Mouse (Mus musculus) heart, embryonic 13.5 days (tissue): ENCODE measurements at regions not wholly inside any gene's neighbourhood (a gene's known extent, or its start where the extent isn't known, plus 50 kb on each side); places are given as distances from the start of the nearest gene placed in this dataset.
"Not testable (repeated sequence)": the region's sequence is repeated elsewhere in the genome, so short reads cannot be mapped to it uniquely, and the experiment has no call there.

ENCODE experiments used
- ATAC-seq: fragments of 200-750 bp; cut with Nextera tagmentation; 2 replicates; pipeline ENCODE4 v1.8.0; 2017; ENCODE audit warnings: moderate TSS enrichment; ENCODE audit not compliant: insufficient number of reproducible peaks, low FRiP score, low TSS enrichment; ENCODE audit errors: extremely low read depth
- H3K27ac ChIP-seq: fragments of 300-500 bp; sonication (generic); replicated peaks from 2 replicates; pipeline ENCODE4 v1.5.1; 2015; ENCODE audit warnings: moderate library complexity, mild to moderate bottlenecking, inconsistent platforms
- H3K27me3 ChIP-seq: fragments of 300-500 bp; sonication (generic); replicated peaks from 2 replicates; pipeline ENCODE4 v1.6.1; 2015; ENCODE audit warnings: mild to moderate bottlenecking, inconsistent platforms
- H3K36me3 ChIP-seq: fragments of 300-500 bp; sonication (generic); 2 replicates; pipeline ENCODE4 v1.6.1; 2015; ENCODE audit warnings: mild to moderate bottlenecking, inconsistent platforms
- H3K4me1 ChIP-seq: fragments of 300-500 bp; sonication (generic); 2 replicates; pipeline ENCODE4 v1.6.1; 2015; ENCODE audit warnings: inconsistent platforms
- H3K4me2 ChIP-seq: fragments of 300-500 bp; sonication (generic); 2 replicates; pipeline ENCODE4 v1.6.1; 2015; ENCODE audit warnings: inconsistent platforms, mild to moderate bottlenecking, moderate library complexity
- H3K4me3 ChIP-seq: fragments of 300-500 bp; sonication (generic); 2 replicates; pipeline ENCODE4 v1.5.1; 2015; ENCODE audit warnings: moderate library complexity, mild to moderate bottlenecking, inconsistent platforms
- H3K9ac ChIP-seq: fragments of 300-500 bp; sonication (generic); 2 replicates; pipeline ENCODE4 v1.6.1; 2015; ENCODE audit warnings: inconsistent platforms, mild to moderate bottlenecking, moderate library complexity
- H3K9me3 ChIP-seq: fragments of 300-500 bp; sonication (generic); 2 replicates; pipeline ENCODE4 v1.6.1; 2016; ENCODE audit warnings: inconsistent platforms
- WGBS: fragments of 180-500 bp; shearing (Covaris S2); methylation state at CpG from one replicate; pipeline ENCODE4 v1.1.7; 2015; ENCODE audit warnings: mixed read lengths; 5-methylcytosine and 5-hydroxymethylcytosine counted together

DNA sequence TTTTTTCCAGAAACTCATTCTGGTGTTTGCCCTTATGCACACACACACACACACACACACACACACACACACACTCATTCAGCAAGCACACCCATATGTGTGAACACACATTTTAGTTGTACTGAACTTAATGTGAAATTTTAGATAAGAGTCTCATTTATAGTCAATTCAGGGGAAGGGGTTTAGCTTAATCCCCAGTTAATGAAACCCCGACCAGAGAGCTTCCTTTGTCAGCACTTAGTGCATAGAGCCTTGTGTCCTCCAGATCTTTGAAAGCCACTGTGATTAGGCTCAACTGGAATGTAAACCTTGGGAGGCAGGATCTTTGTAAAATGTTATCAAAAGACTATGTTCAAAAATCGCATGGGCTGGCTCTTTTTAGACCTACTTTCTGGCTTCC, 53.4 kb downstream of the Rps12 start:
- Histone ChIP-seq H3K36me3 (no peaks in the 10 kb centered on the region), H3K27ac (no peak overlapping the region), H3K4me1 (no peaks in the 10 kb centered on the region), H3K4me3 (no peak overlapping the region), H3K9me3 (no peaks in the 10 kb centered on the region), H3K9ac (no peak overlapping the region), H3K4me2 (no peak overlapping the region), H3K27me3 (no peaks in the 10 kb centered on the region)
- WGBS = 47% methylated on average over 2 of the region's 2 CpGs
- ATAC-seq = no peak

DNA sequence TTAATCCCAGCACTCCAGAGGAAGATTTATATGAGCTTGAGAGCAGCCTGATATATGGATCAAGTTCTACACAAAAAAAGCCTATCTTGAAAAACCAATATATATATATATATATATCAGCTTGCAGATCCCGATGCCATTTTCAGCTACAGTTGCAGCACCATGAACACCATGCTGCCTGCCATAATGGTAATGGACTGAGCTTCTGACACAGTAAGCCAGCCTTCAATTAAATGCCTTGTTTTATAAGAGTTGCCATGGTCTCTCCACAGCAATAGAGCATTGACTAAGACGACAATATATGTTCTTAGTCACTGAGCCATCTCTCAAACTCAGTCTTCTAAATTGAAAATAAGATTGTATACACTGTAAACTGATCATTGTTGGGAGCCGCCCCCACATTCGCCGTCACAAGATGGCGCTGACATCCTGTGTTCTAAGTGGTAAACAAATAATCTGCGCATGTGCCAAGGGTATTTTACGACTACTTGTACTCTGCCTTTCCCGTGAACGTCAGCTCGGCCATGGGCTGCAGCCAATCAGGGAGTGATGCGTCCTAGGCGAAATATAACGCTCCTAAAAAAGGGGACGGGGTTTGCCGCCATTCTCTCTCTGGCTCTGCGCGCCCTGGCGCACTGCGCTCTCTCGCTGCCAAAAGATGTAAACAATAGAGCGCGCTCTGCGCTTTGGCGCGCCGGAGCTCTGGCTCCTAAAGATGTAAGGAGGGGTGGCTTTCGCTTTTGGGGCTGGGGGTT, 60.9 kb downstream of the Rps12 start:
- Histone ChIP-seq H3K4me3 (peak overlapping the region; percentile 22; the same call in 1 of the 2 replicates), H3K4me2 (peak overlapping the region; percentile 11; the same call in 1 of the 2 replicates)
- WGBS = 81% methylated on average over 26 of the region's 28 CpGs
- not testable (repeated sequence) for H3K9ac ChIP-seq, ATAC-seq, H3K36me3 ChIP-seq, H3K27me3 ChIP-seq, H3K9me3 ChIP-seq, H3K4me1 ChIP-seq, H3K27ac ChIP-seq

DNA sequence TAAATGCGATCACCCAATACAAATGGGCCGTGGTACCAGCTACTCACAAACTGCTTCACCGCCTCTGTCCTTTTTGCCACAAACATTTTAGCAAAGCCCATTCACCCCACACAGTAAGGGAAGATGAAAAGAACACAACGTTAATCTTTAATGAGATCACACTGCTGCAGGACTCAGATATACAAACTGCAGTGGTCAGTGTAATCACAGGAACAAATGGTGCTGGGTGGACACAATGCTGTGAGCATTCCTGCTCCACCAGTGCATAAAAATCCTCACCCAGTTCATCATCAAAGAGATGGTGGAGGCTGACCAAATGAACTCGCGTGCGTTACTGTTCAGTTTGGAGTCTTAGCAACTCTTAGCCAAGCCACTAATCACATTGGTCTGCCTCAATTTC, 69.0 kb downstream of the Rps12 start:
- no peaks in the 10 kb centered on the region for H3K36me3 ChIP-seq
- no peaks in the 10 kb centered on the region for H3K27me3 ChIP-seq
- WGBS = 79% methylated on average over 7 of the region's 7 CpGs
- ATAC-seq = no peak
- no peak overlapping the region for H3K4me3 ChIP-seq
- H3K9me3 ChIP-seq = 0 out of 2 replicates have a peak, but pooled peaks cover 6% of the 10 kb centered on the region
- H3K4me2 ChIP-seq = no peak overlapping the region
- H3K9ac ChIP-seq = no peak overlapping the region
- H3K4me1 ChIP-seq = no peaks in the 10 kb centered on the region
- H3K27ac ChIP-seq = no peak overlapping the region

DNA sequence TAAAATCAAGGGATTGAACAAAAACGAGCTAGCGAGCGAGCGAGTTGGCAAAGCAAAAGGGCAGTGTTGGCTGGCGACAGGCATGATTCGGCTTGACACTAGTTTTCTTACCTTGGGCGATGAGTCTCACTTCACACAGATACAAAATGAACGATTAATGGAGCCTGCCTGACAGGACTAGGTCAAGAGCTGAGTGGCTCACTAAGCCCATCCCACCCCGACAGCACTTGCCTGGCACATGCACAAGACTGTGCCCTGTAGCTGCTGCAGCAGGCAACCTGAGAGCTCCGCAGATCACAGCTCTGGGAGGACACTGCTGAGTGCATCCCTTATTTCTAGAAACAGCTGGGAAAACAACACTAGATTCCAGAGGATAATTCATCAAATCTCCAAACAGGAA, 71.6 kb downstream of the Rps12 start:
- no peak for ATAC-seq

DNA sequence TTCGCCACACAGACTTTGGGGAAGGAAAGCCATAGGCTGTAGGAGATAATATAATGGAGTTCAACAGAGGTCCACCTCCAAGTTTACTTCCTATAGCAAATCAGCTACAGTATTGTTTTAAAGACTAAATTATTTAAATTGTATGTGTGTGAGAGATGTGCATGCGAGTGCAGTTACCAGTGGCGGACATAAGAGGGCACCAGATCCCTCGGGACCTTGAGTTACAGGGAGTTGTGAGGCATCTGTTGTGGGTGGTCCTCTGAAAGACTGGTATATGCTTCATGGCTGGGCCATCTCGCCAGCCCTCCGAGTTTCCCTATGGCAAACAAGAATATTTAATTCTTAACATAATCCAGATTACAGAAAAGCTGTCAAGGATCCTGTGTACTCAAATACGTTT, 72.0 kb downstream of the Rps12 start:
- Histone ChIP-seq H3K27ac (no peak overlapping the region), H3K4me1 (no peaks in the 10 kb centered on the region), H3K9me3 (0 out of 2 replicates have a peak, but pooled peaks cover 6% of the 10 kb centered on the region), H3K9ac (no peak overlapping the region), H3K27me3 (no peaks in the 10 kb centered on the region), H3K4me2 (no peak overlapping the region), H3K36me3 (no peaks in the 10 kb centered on the region), H3K4me3 (no peak overlapping the region)
- WGBS = 86% methylated on average over 7 of the region's 7 CpGs
- no peak for ATAC-seq

More for the DNA sequence above, 71.6 kb downstream of the Rps12 start:
- Histone ChIP-seq H3K4me3 (no peak overlapping the region), H3K36me3 (no peaks in the 10 kb centered on the region), H3K9me3 (0 out of 2 replicates have a peak, but pooled peaks cover 6% of the 10 kb centered on the region), H3K27me3 (no peaks in the 10 kb centered on the region), H3K9ac (no peak overlapping the region), H3K4me1 (no peaks in the 10 kb centered on the region), H3K4me2 (no peak overlapping the region), H3K27ac (no peak overlapping the region)
- 81% methylated on average over 10 of the region's 10 CpGs for WGBS

DNA sequence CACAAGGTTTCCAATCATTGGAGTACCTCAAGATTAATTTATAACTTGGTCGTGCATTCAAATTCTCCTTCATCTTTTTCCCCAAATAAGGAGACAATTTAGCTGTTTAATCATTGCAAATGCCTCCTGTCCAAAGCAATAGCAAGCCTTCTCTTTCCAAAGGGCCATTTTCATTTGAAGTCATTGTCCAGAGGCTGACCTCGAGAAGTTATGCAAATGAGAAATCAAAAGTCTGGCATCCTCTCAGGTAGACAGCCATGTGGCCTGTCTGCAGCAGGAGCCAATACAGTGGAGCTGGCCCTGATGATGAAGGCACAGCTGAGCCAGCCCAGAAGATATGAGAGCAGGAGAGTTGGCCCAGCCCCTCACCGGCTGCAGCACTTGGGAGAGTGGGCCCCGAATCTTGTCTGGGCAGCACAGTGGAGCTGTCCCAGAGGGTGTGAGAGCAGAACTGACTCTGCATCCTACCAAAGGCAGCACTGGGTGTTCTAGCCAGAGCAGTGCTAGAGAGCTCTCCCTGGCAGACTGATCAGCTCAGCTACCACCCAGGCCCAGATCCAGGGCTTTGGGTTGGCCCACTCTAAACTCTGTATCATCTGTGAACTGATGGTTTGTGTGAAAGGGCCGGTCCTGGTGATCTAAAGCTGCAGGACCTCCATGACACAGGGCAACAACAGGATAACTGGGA, 74.2 kb downstream of the Rps12 start:
- Histone ChIP-seq H3K27ac (no peak overlapping the region), H3K4me1 (no peaks in the 10 kb centered on the region), H3K4me3 (no peak overlapping the region), H3K9me3 (0 out of 2 replicates have a peak, but pooled peaks cover 6% of the 10 kb centered on the region), H3K27me3 (no peaks in the 10 kb centered on the region), H3K9ac (no peak overlapping the region), H3K36me3 (no peaks in the 10 kb centered on the region), H3K4me2 (no peak overlapping the region)
- WGBS = 46% methylated on average over 5 of the region's 5 CpGs
- ATAC-seq = no peak

DNA sequence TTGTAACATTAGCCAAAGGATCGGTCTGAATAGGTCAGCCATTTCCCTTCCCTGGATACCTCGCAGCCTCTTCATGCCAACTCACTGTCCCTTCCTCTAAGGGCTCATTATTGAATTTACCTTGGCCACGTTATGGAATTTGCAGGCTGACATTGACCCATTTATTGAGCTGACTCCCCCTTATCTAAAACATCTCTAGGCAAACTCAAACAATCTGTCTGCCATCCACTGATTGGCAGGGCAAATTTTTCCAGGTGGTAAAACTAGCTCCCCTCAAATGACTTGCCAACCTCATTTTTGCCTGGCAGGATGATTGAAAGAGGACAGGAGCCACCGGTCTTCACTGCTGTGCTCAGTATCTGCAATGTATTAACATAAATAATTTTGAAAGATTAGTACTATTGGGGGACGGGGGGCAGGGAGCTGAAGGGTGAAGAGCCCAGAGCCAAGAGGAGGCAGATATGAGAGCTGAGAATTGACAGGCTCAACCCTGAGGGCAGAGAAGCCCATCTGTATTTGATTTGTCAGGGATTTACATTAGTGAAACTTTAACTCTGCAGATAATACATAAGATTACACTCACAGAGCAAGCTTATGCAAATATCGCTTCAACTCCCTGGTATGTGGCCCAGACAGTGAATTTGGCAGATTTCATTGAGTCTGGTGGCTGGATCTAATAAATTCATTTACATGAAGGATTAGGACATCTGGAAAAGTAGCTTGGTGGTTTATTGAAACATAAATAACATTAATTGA, 75.5 kb downstream of the Rps12 start:
- 0 out of 2 replicates have a peak, but pooled peaks cover 6% of the 10 kb centered on the region for H3K9me3 ChIP-seq
- H3K36me3 ChIP-seq = no peaks in the 10 kb centered on the region
- H3K4me3 ChIP-seq = no peak overlapping the region
- no peak overlapping the region for H3K9ac ChIP-seq
- no peaks in the 10 kb centered on the region for H3K4me1 ChIP-seq
- no peak for ATAC-seq
- no peak overlapping the region for H3K27ac ChIP-seq
- H3K27me3 ChIP-seq = no peaks in the 10 kb centered on the region
- WGBS = 61% methylated on average over 6 of the region's 6 CpGs
- no peak overlapping the region for H3K4me2 ChIP-seq

DNA sequence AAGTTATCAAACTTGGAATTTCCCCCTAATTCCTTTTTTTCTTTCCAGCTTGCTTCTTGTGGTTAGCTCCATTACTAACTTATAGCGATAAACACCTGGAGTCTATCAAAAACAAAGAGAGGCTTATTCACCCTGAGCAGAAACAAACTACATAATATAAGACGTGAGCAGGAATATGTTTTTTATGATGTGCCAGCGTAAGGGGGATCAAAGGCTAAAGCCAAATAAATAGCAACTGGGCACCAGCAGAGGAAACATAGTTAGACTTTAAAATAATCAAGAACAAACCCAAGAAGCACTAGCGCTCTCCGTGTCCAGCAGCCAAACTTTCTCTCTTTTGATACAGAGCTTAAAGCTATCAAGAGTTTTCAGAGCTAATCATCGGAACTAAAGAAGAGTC, 76.1 kb downstream of the Rps12 start:
- Histone ChIP-seq H3K27ac (no peak overlapping the region), H3K9me3 (0 out of 2 replicates have a peak, but pooled peaks cover 6% of the 10 kb centered on the region), H3K4me1 (no peaks in the 10 kb centered on the region), H3K36me3 (no peaks in the 10 kb centered on the region), H3K4me2 (no peak overlapping the region), H3K9ac (no peak overlapping the region), H3K4me3 (no peak overlapping the region), H3K27me3 (no peaks in the 10 kb centered on the region)
- WGBS = 77% methylated on average over 6 of the region's 6 CpGs
- ATAC-seq = no peak

DNA sequence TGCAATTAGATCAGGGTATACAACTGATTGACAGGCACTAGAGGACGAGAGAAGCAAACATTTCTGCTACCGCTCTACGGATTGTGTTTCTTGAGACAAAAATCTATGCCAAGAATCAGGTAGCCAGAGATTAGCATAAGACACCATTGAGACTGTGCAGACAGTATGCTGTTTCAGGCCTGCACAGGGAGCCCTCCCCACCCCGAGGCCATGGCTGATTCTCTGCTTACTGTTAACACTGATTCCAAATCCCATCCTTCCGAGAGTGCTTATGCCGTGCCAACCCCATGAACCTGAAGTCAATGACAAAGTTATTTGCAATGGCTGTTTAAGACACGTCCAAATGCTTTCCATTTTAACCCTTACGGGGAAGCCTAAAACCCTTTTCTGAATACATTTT, 78.8 kb downstream of the Rps12 start:
- Histone ChIP-seq H3K4me1 (no peaks in the 10 kb centered on the region), H3K27ac (no peak overlapping the region), H3K4me3 (no peak overlapping the region), H3K9me3 (no peaks in the 10 kb centered on the region), H3K4me2 (no peak overlapping the region), H3K36me3 (no peaks in the 10 kb centered on the region), H3K27me3 (no peaks in the 10 kb centered on the region), H3K9ac (no peak overlapping the region)
- WGBS = 81% methylated on average over 8 of the region's 8 CpGs
- no peak for ATAC-seq

DNA sequence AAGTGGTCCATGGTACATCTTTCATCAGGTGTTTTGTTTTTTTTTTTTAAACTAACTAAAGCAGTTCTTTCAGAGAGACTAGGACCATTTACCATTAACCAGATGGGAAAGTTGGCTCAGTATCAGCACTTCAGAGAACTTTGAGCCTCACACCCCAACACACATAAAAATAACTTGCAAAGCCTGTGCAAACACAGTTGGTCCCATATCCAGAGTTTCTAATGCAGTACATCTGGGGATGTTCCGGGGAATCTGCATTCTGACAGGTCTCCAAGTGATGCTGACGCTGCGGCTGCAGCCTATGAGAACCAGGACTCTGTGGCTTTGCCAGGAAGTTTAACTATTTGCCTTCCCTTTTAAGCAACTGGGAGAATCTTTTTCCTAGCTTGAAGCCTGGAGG, 79.9 kb downstream of the Rps12 start:
- ATAC-seq = no peak
- Histone ChIP-seq H3K27me3 (no peaks in the 10 kb centered on the region), H3K4me1 (no peaks in the 10 kb centered on the region), H3K9me3 (no peaks in the 10 kb centered on the region), H3K9ac (no peak overlapping the region), H3K4me3 (no peak overlapping the region), H3K36me3 (no peaks in the 10 kb centered on the region), H3K4me2 (no peak overlapping the region), H3K27ac (no peak overlapping the region)
- 57% methylated on average over 3 of the region's 3 CpGs for WGBS

DNA sequence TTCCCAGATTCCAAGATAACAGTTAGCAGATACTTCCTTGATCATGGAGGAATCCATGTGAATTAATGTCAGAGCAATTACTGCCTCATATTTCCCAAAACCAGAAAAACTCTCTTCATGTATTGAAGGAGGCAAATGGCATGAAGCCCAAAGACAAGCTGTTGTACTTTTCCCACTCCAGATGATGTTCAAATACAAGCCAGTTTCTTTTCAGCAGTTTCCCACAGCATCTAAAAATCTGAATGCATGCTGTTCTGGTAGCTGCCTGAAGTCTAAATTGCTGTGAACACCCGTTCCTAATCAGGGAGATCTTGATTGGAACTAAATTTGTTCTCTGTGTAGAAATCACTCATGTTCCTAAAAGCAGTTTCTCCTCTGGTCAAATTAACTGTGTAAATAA, 83.0 kb downstream of the Rps12 start:
- Histone ChIP-seq H3K9me3 (no peaks in the 10 kb centered on the region), H3K36me3 (no peaks in the 10 kb centered on the region), H3K4me3 (no peak overlapping the region), H3K4me2 (no peak overlapping the region), H3K9ac (no peak overlapping the region), H3K4me1 (no peaks in the 10 kb centered on the region), H3K27me3 (no peaks in the 10 kb centered on the region), H3K27ac (no peak overlapping the region)
- no peak for ATAC-seq
- 52% methylated on average over 1 of the region's 1 CpGs for WGBS
